ENCODE assay signal across 19 mouse cellular contexts in genomic region chr10:81195300-81195699, GRCm38 (mm10). TPM values are rescaled to one million over a fixed set of nuclear protein-coding genes. Genes with fewer than 3 reads are reported as not detected.
DNase-seq lines count a peak whose midpoint lies in the region; ATAC-seq and TF ChIP-seq lines count a peak whose summit lies in the region.
"Had no signal": no experiment of that assay in that cellular context is flagged by ENCODE, and none has a peak within 500 bp of the region (broad histone marks: within the 10 kb centered on the region; RNA-seq: fewer than 3 reads in every experiment).

No protein-coding gene starts in this region.

- peaks cover 54% of the 10 kb centered on the region for H3K27me3 ChIP-seq in lung, embryonic 15.5 days
- H3K27me3 ChIP-seq in lung, postnatal 0 days (replicated peaks; ENCODE audit: insufficient read depth, low read length) = peaks cover 9% of the 10 kb centered on the region; the same call in 1 of the 2 replicates
- H3K27me3 ChIP-seq in stomach, postnatal 0 days (ENCODE audit: control insufficient read depth, insufficient read depth, low read length) = no peaks in the 10 kb centered on the region

- H3K9ac ChIP-seq in lung, embryonic 15.5 days = no peak overlapping the region
- no peak overlapping the region for H3K9ac ChIP-seq in lung, postnatal 0 days (replicated peaks; ENCODE audit: low read depth)
- H3K9ac ChIP-seq in stomach, postnatal 0 days (ENCODE audit: low read length) = peak overlapping the region; percentile 61

- WGBS in lung, embryonic 15.5 days = 52% methylated on average over 4 of the region's 4 CpGs
- WGBS in lung, postnatal 0 days = 47% methylated on average over 4 of the region's 4 CpGs
- 65% methylated on average over 4 of the region's 4 CpGs for WGBS in stomach, postnatal 0 days

- peak overlapping the region; percentile 55 for H3K27ac ChIP-seq in lung, embryonic 15.5 days
- no peak overlapping the region for H3K27ac ChIP-seq in lung, postnatal 0 days (ENCODE audit: low read length)
- peak overlapping the region; percentile 93 for H3K27ac ChIP-seq in stomach, postnatal 0 days (replicated peaks)
- H3K27ac ChIP-seq: hindbrain, embryonic 14.5 days had no signal

- peak; percentile 43 for DNase-seq in cerebellum, adult 9-10 months
- no peak for DNase-seq in cerebellum, postnatal 25 days
- DNase-seq in lung, postnatal 0 days (ENCODE audit: low spot score) = no peak
- DNase-seq in induced T-regulatory cell, adult 2 months (ENCODE audit: low read depth) = peak; percentile 44
- no peak for DNase-seq in stomach, postnatal 0 days (ENCODE audit: low spot score)
- no peak for DNase-seq in kidney, postnatal 25 days
- DNase-seq in layer of hippocampus, postnatal 10 days (ENCODE audit: low spot score in 2 of 2) = no peak
- DNase-seq: cerebellum, postnatal 36 days; kidney, postnatal 10 days; liver; lung, postnatal 36 days; right cerebral cortex, postnatal 25 days; thymus, adult 18-20 months had no signal

- no peaks in the 10 kb centered on the region for H3K9me3 ChIP-seq in lung, embryonic 15.5 days
- H3K9me3 ChIP-seq in lung, postnatal 0 days (ENCODE audit: low read length) = no peaks in the 10 kb centered on the region
- H3K9me3 ChIP-seq in stomach, postnatal 0 days (ENCODE audit: control insufficient read depth, low read length) = no peaks in the 10 kb centered on the region

- no peak for TF ChIP-seq CTCF in lung, postnatal 0 days (IDR thresholded peaks at IDR 0.05)
- TF ChIP-seq CTCF in stomach, postnatal 0 days (IDR thresholded peaks at IDR 0.05; ENCODE audit: low read depth) = no peak

- peaks cover 4% of the 10 kb centered on the region for H3K36me3 ChIP-seq in lung, embryonic 15.5 days
- 0 out of 2 replicates have a peak, but pooled peaks cover 2% of the 10 kb centered on the region for H3K36me3 ChIP-seq in lung, postnatal 0 days (ENCODE audit: insufficient read depth, low read length)
- H3K36me3 ChIP-seq in stomach, postnatal 0 days (ENCODE audit: control insufficient read depth, insufficient read depth, low read length) = no peaks in the 10 kb centered on the region

- H3K4me2 ChIP-seq in lung, embryonic 15.5 days = peak overlapping the region; percentile 26; the same call in 1 of the 2 replicates
- no peak overlapping the region for H3K4me2 ChIP-seq in lung, postnatal 0 days (replicated peaks; ENCODE audit: low read depth, low read length)
- peak overlapping the region; percentile 46 for H3K4me2 ChIP-seq in stomach, postnatal 0 days (replicated peaks; ENCODE audit: low read depth)
- H3K4me2 ChIP-seq: hindbrain, embryonic 14.5 days had no signal

- no peak overlapping the region for H3K4me3 ChIP-seq in lung, embryonic 15.5 days
- H3K4me3 ChIP-seq in lung, postnatal 0 days (ENCODE audit: low read depth, low read length) = no peak overlapping the region
- peak overlapping the region; percentile 24 for H3K4me3 ChIP-seq in stomach, postnatal 0 days (ENCODE audit: low read depth, low read length)

- no peak for TF ChIP-seq EP300 in lung, postnatal 0 days (IDR thresholded peaks at IDR 0.05)
- no peak for TF ChIP-seq EP300 in stomach, postnatal 0 days (optimal IDR thresholded peaks at IDR 0.05)

- ATAC-seq in lung, embryonic 15.5 days (ENCODE audit: borderline replicate concordance, extremely low read depth, low FRiP score, low TSS enrichment) = no peak
- no peak for ATAC-seq in lung, postnatal 0 days
- peak; percentile 13; the same call in 1 of the 2 replicates for ATAC-seq in stomach, postnatal 0 days (ENCODE audit: low FRiP score, low TSS enrichment)
- ATAC-seq: activated CD4-positive, CD25-positive, alpha-beta regulatory T cell, adult 4 months; midbrain, embryonic 16.5 days had no signal

- peaks cover 32% of the 10 kb centered on the region for H3K4me1 ChIP-seq in lung, embryonic 15.5 days
- peaks cover 9% of the 10 kb centered on the region; the same call in 1 of the 2 replicates for H3K4me1 ChIP-seq in lung, postnatal 0 days (ENCODE audit: insufficient read depth, low read depth, low read length)
- peaks cover 2% of the 10 kb centered on the region; the same call in 1 of the 2 replicates for H3K4me1 ChIP-seq in stomach, postnatal 0 days (replicated peaks; ENCODE audit: control insufficient read depth, insufficient read depth)

RNA-seq across cellular contexts. Expression of gene Nmrk2, which starts 6.6 kb away (rescaled TPM):
- 0.11 and 0.30 TPM in 2 replicates for polyA plus RNA-seq in lung, embryonic 15.5 days (2015; fragmentation: Nextera tagmentation; extraction: Ambion mirVana)
- polyA plus RNA-seq in lung, postnatal 0 days (2015; fragmentation: Nextera tagmentation; extraction: Ambion mirVana) = 0.80 and 0.92 TPM in 2 replicates
- polyA plus RNA-seq in stomach, postnatal 0 days (2015; fragmentation: Nextera tagmentation; extraction: Ambion mirVana) = 0.07 TPM in 1 of 2 replicates, not detected in the other
- under 1 TPM in 1 of 2 experiments, not detected in 1; 0.18 TPM for total RNA-seq in layer of hippocampus, postnatal 10 days (2021)
- total RNA-seq: MEL had no signal
- polyA plus RNA-seq: hindbrain, embryonic 14.5 days; midbrain, embryonic 16.5 days had no signal

RNA-seq across cellular contexts. Expression of gene 4930442H23Rik, which starts 11.7 kb away (rescaled TPM):
- 0.16 TPM in 2 replicates for polyA plus RNA-seq in lung, embryonic 15.5 days (2015; fragmentation: Nextera tagmentation; extraction: Ambion mirVana)
- polyA plus RNA-seq in lung, postnatal 0 days (2015; fragmentation: Nextera tagmentation; extraction: Ambion mirVana) = 0.16 and 0.25 TPM in 2 replicates
- polyA plus RNA-seq in stomach, postnatal 0 days (2015; fragmentation: Nextera tagmentation; extraction: Ambion mirVana) = 0.07 TPM in 1 of 2 replicates, not detected in the other
- not detected for total RNA-seq in layer of hippocampus, postnatal 10 days (2021)
- total RNA-seq: layer of hippocampus, postnatal 36 days had no signal
- polyA plus RNA-seq: activated CD4-positive, CD25-positive, alpha-beta regulatory T cell, adult 4 months; hindbrain, embryonic 14.5 days; midbrain, embryonic 16.5 days had no signal

RNA-seq across cellular contexts. Expression of gene Dapk3, which starts 12.5 kb away (rescaled TPM):
- 52.6 and 56.1 TPM in 2 replicates for polyA plus RNA-seq in lung, embryonic 15.5 days (2015; fragmentation: Nextera tagmentation; extraction: Ambion mirVana)
- polyA plus RNA-seq in lung, postnatal 0 days (2015; fragmentation: Nextera tagmentation; extraction: Ambion mirVana) = 48.9 and 50.2 TPM in 2 replicates
- 44.6 and 51.8 TPM in 2 replicates for polyA plus RNA-seq in stomach, postnatal 0 days (2015; fragmentation: Nextera tagmentation; extraction: Ambion mirVana)
- total RNA-seq in layer of hippocampus, postnatal 10 days (2021) = 10 to 100 TPM; 66.1 to 67.9 TPM

RNA-seq across cellular contexts. Expression of gene Eef2, which starts 18.9 kb away (rescaled TPM):
- polyA plus RNA-seq in lung, embryonic 15.5 days (2015; fragmentation: Nextera tagmentation; extraction: Ambion mirVana) = 567 and 596 TPM in 2 replicates
- polyA plus RNA-seq in lung, postnatal 0 days (2015; fragmentation: Nextera tagmentation; extraction: Ambion mirVana) = 509 and 537 TPM in 2 replicates
- polyA plus RNA-seq in stomach, postnatal 0 days (2015; fragmentation: Nextera tagmentation; extraction: Ambion mirVana) = 337 and 380 TPM in 2 replicates
- total RNA-seq in layer of hippocampus, postnatal 10 days (2021) = 1,000 to 10,000 TPM; 1,075 to 1,131 TPM

RNA-seq across cellular contexts. Expression of gene Pias4, which starts 27.6 kb away (rescaled TPM):
- polyA plus RNA-seq in lung, embryonic 15.5 days (2015; fragmentation: Nextera tagmentation; extraction: Ambion mirVana) = 41.0 and 47.5 TPM in 2 replicates
- polyA plus RNA-seq in lung, postnatal 0 days (2015; fragmentation: Nextera tagmentation; extraction: Ambion mirVana) = 27.9 TPM in 2 replicates
- polyA plus RNA-seq in stomach, postnatal 0 days (2015; fragmentation: Nextera tagmentation; extraction: Ambion mirVana) = 18.7 and 20.9 TPM in 2 replicates
- total RNA-seq in layer of hippocampus, postnatal 10 days (2021) = 10 to 100 TPM; 26.7 to 29.7 TPM

Comparison
In these comparisons a context has a peak if more than half of its experiments do, and no peak if none do; other contexts are left out.
1. DNase-seq: peak in cerebellum, adult 9-10 months (single experiment) and induced T-regulatory cell, adult 2 months (single experiment); none in cerebellum, postnatal 25 days (0 of 2), lung, postnatal 0 days (single experiment), stomach, postnatal 0 days (single experiment), kidney, postnatal 25 days (0 of 2) and layer of hippocampus, postnatal 10 days (0 of 2).